Mouse (Mus musculus) hindbrain, postnatal 0 days (tissue): ENCODE measurements around the gene Tmprss11c. TPM values are rescaled to one million over a fixed set of nuclear protein-coding genes. Genes with fewer than 3 reads are reported as not detected.
A peak's percentile ranks its signal among the peaks of the same experiment; 100 is the strongest.
"Not testable (repeated sequence)": the region's sequence is repeated elsewhere in the genome, so short reads cannot be mapped to it uniquely, and the experiment has no call there.

ENCODE experiments used
- ATAC-seq: fragments of 200-750 bp; cut with Nextera tagmentation; 2 replicates; pipeline ENCODE4 v1.8.0; 2017; ENCODE audit warnings: mild to moderate bottlenecking, moderate TSS enrichment, moderate library complexity
- DNase-seq: peaks from one replicate; pipeline ENCODE4 v3.0.0-alpha.2; 2015; ENCODE audit warnings: low spot score
- H3K27ac ChIP-seq: fragments of 300-500 bp; sonication (generic); 2 replicates; pipeline ENCODE4 v1.5.1; 2014; ENCODE audit warnings: mild to moderate bottlenecking
- H3K27me3 ChIP-seq: fragments of 300-500 bp; sonication (generic); 2 replicates; pipeline ENCODE4 v1.6.1; 2014; ENCODE audit warnings: low read length, mixed read lengths; ENCODE audit not compliant: insufficient read depth
- H3K36me3 ChIP-seq: fragments of 300-500 bp; sonication (generic); 2 replicates; pipeline ENCODE4 v1.6.1; 2014; ENCODE audit warnings: low read length, mixed read lengths; ENCODE audit not compliant: insufficient read depth
- H3K4me1 ChIP-seq: fragments of 300-500 bp; sonication (generic); 2 replicates; pipeline ENCODE4 v1.6.1; 2014; ENCODE audit warnings: antibody characterized with exemption, low read length, mixed read lengths; ENCODE audit not compliant: insufficient read depth
- H3K4me2 ChIP-seq: fragments of 300-500 bp; sonication (generic); 2 replicates; pipeline ENCODE4 v1.6.1; 2014; ENCODE audit warnings: low read depth, mild to moderate bottlenecking, low read length, moderate library complexity, mixed read lengths
- H3K4me3 ChIP-seq: fragments of 300-500 bp; sonication (generic); 2 replicates; pipeline ENCODE4 v1.5.1; 2014; ENCODE audit warnings: low read length
- H3K9ac ChIP-seq: fragments of 300-500 bp; sonication (generic); replicated peaks from 2 replicates; pipeline ENCODE4 v1.6.1; 2014; ENCODE audit warnings: mild to moderate bottlenecking, low read length, moderate library complexity, mixed read lengths
- H3K9me3 ChIP-seq: fragments of 300-500 bp; sonication (generic); 2 replicates; pipeline ENCODE4 v1.6.1; 2016; ENCODE audit warnings: low read length, mixed read lengths
- CTCF ChIP-seq: IDR thresholded peaks from 2 replicates; pipeline ENCODE4 v1.5.1; 2016; ENCODE audit warnings: antibody characterized with exemption, control low read depth, low read depth
- WGBS: fragments of 180-500 bp; shearing (Covaris S2); extraction: QIAGEN DNeasy Blood & Tissue Kit; methylation state at CpG from one replicate; pipeline ENCODE4 v1.1.7; 2014; 5-methylcytosine and 5-hydroxymethylcytosine counted together
- polyA plus RNA-seq: library from polyadenylated mRNA; unstranded; fragments of >200 nt; fragmentation: Nextera tagmentation; extraction: Ambion mirVana; gene quantifications from 2 replicates; pipeline ENCODE4 v1.2.1, GENCODE M21; 2015
- total RNA-seq: library from RNA; depleted of rRNA; stranded (reverse); fragments of >200 nt; gene quantifications from 2 replicates; pipeline ENCODE4 v1.2.3, GENCODE M21; 2014; rRNA removed

The Tmprss11c gene
- total RNA-seq (not detected in 2 replicates), polyA plus RNA-seq (not detected in 2 replicates)

GRCm38 (mm10) chr5:86289208-86289607, at the start of gene Tmprss11c:
TSS of gene Tmprss11c (minus strand) at chr5:86289308.
- WGBS: 87% methylated on average over 4 of the region's 4 CpGs
- Histone ChIP-seq H3K4me1 (no peaks in the 10 kb centered on the region), H3K36me3 (no peaks in the 10 kb centered on the region), H3K9me3 (no peaks in the 10 kb centered on the region), H3K4me3 (no peak within 1 kb of the TSS), H3K27me3 (no peaks in the 10 kb centered on the region), H3K9ac (no peak within 1 kb of the TSS), H3K4me2 (no peak within 1 kb of the TSS), H3K27ac (no peak within 1 kb of the TSS)
- ATAC-seq: no peak
- TF ChIP-seq CTCF: no peak
- no peak for DNase-seq

GRCm38 (mm10) chr5:86318018-86318956, 29.2 kb upstream of the Tmprss11c start:
- not testable (repeated sequence) for H3K36me3 ChIP-seq, H3K9ac ChIP-seq, DNase-seq, H3K4me1 ChIP-seq, H3K27me3 ChIP-seq, H3K27ac ChIP-seq, H3K9me3 ChIP-seq
- 41% methylated on average over 28 of the region's 30 CpGs for WGBS
- Histone ChIP-seq H3K4me3 (peak overlapping the region; percentile 27), H3K4me2 (peak overlapping the region; percentile 33; the same call in 1 of the 2 replicates)
- peak; percentile 83 for ATAC-seq
- TF ChIP-seq CTCF: peak; percentile 13; the same call in 1 of the 2 replicates

- Histone ChIP-seq H3K36me3 (no peaks in the 10 kb centered on the region), H3K27me3 (no peaks in the 10 kb centered on the region), H3K4me1 (no peaks in the 10 kb centered on the region), H3K27ac (no peak overlapping the region), H3K4me2 (no peak overlapping the region), H3K9me3 (no peaks in the 10 kb centered on the region), H3K9ac (no peak overlapping the region), H3K4me3 (no peak overlapping the region)
- TF ChIP-seq CTCF: no peak
- ATAC-seq (no peak), DNase-seq (peak; percentile 12)
- 60% methylated on average over 5 of the region's 5 CpGs for WGBS
Observed at GRCm38 (mm10) chr5:86306116-86306515, 17.0 kb upstream of the Tmprss11c start.

DNA sequence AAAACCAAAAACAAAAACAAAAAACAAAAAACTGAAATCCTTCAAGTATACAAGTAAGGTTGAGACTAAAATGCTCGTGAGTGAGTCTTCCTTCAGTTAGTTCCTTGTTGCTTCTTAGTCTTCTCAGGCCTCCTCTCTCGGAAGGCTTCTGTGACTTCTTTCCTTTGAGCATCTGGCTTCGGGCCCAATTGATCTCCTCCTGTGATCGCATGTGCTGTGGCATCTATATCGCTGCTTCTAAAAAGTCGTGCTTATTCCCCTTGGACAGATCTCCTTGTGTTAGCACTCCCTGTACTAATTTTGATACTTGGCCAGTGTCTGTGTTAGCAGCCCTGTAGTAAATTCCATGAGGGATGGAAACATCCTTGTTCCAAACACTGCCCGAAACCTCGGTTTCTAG, 14.8 kb upstream of the Tmprss11c start:
- WGBS: 69% methylated on average over 8 of the region's 8 CpGs
- no peaks in the 10 kb centered on the region for H3K36me3 ChIP-seq
- H3K9ac ChIP-seq: no peak overlapping the region
- H3K4me1 ChIP-seq: no peaks in the 10 kb centered on the region
- TF ChIP-seq CTCF: no peak
- no peak overlapping the region for H3K27ac ChIP-seq
- H3K4me3 ChIP-seq: no peak overlapping the region
- H3K27me3 ChIP-seq: no peaks in the 10 kb centered on the region
- no peak overlapping the region for H3K4me2 ChIP-seq
- ATAC-seq (no peak), DNase-seq (no peak)
- H3K9me3 ChIP-seq: no peaks in the 10 kb centered on the region

GRCm38 (mm10) chr5:86246559-86246958, 42.5 kb downstream of the Tmprss11c start:
- no peak overlapping the region for H3K4me3 ChIP-seq
- WGBS: 91% methylated on average over 11 of the region's 11 CpGs
- H3K27ac ChIP-seq: no peak overlapping the region
- DNase-seq: no peak
- H3K4me2 ChIP-seq: no peak overlapping the region
- no peak overlapping the region for H3K9ac ChIP-seq
- no peak for ATAC-seq
- no peak for TF ChIP-seq CTCF
- H3K27me3 ChIP-seq: no peaks in the 10 kb centered on the region
- no peaks in the 10 kb centered on the region for H3K36me3 ChIP-seq
- H3K4me1 ChIP-seq: no peaks in the 10 kb centered on the region
- H3K9me3 ChIP-seq: no peaks in the 10 kb centered on the region

- no peaks in the 10 kb centered on the region for H3K27me3 ChIP-seq
- no peak overlapping the region for H3K4me2 ChIP-seq
- no peak overlapping the region for H3K4me3 ChIP-seq
- WGBS: 58% methylated on average over 1 of the region's 1 CpGs
- no peak for DNase-seq
- no peaks in the 10 kb centered on the region for H3K36me3 ChIP-seq
- H3K9ac ChIP-seq: no peak overlapping the region
- no peaks in the 10 kb centered on the region for H3K9me3 ChIP-seq
- no peak for ATAC-seq
- H3K27ac ChIP-seq: no peak overlapping the region
- no peaks in the 10 kb centered on the region for H3K4me1 ChIP-seq
- TF ChIP-seq CTCF: no peak
Observed at GRCm38 (mm10) chr5:86244880-86245279, 44.2 kb downstream of the Tmprss11c start.

- ATAC-seq: no peak
- H3K27ac ChIP-seq: no peak overlapping the region
- no peaks in the 10 kb centered on the region for H3K9me3 ChIP-seq
- H3K4me3 ChIP-seq: no peak overlapping the region
- no peaks in the 10 kb centered on the region for H3K27me3 ChIP-seq
- H3K4me1 ChIP-seq: no peaks in the 10 kb centered on the region
- H3K36me3 ChIP-seq: no peaks in the 10 kb centered on the region
- DNase-seq: no peak
- 84% methylated on average over 3 of the region's 3 CpGs for WGBS
- TF ChIP-seq CTCF: no peak
- H3K9ac ChIP-seq: no peak overlapping the region
- no peak overlapping the region for H3K4me2 ChIP-seq
Observed at GRCm38 (mm10) chr5:86244275-86244674, 44.8 kb downstream of the Tmprss11c start.
